Mouse (Mus musculus) thymus, adult 18-20 months (tissue): ENCODE data around the gene Sfswap.
"Not testable (repeated sequence)": the region's sequence is repeated elsewhere in the genome, so short reads cannot be mapped to it uniquely, and the experiment has no call there.

Experiments used
- DNase-seq, 2 experiments: peaks; one replicate each; pipeline ENCODE4 v3.0.0; 2022; ENCODE audit warnings: mixed read lengths in 2 of 2

Gene Sfswap

GRCm38 (mm10) chr5:129586471-129586870 is 85.5 kb downstream of the Sfswap start:
- no peak for DNase-seq

DNA sequence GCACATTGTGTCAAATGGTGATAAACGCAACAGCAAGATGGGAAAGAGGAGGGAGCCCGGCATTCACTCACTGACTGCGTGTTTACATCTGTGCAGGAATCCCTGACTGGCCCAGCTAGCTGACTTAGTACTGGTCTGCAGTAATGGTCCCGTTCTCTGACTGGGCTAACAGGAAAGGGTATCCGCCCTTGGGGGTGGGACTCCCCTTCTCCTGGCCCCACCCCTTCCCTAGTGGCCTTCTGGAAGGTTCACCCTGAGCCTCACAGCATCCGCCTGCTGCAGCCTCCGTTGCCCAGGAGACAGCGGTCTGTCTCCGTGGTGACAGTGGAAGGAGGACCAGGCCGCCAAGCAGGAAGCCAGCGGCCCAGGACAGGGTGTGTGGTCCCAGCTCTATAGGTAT is 89.9 kb downstream of the Sfswap start:
- no peak for DNase-seq

- peak; percentile 46 to 52 for DNase-seq
Measured at GRCm38 (mm10) chr5:129594116-129595114, 93.4 kb downstream of the Sfswap start.

DNA sequence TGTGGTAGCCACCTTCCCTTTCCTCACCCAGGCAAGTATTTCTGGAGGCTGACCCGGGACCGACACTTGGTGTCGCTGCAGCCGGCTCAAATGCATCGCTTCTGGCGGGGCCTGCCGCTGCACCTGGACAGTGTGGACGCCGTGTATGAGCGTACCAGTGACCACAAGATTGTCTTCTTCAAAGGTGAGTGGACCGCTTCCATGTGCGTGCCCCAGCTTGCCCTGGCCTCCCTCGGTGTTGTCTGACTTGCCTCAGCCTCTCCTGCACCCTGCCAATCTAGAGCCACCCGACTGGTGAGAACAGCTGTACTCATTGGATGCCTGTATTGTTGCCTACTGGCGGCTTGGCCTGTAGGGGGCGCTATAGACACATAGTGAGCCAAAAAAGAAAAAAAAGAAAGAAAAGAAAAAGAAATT is 101.1 kb downstream of the Sfswap start:
- DNase-seq = no peak

DNA sequence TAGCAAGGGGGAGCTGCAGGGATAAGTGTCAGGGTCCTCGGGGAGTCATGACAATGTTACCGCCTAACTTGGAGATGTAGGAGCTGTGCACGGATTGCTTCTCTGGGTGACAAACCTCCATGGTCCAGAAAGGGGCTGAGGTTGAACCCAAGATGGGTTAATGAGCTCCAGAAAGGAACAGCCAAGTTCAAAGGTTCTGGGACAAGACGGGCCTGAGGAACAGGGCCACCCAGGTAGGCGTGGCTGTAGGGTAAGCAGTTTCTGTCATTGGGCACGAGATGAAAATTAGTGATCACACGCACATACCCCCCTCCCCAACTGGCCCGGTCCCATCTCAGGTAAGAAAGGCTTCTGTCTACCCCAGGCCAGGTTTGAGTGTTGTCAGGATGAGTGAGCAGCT is 106.5 kb downstream of the Sfswap start:
- no peak for DNase-seq

GRCm38 (mm10) chr5:129611060-129611459 is 110.0 kb downstream of the Sfswap start:
- no peak for DNase-seq

DNA sequence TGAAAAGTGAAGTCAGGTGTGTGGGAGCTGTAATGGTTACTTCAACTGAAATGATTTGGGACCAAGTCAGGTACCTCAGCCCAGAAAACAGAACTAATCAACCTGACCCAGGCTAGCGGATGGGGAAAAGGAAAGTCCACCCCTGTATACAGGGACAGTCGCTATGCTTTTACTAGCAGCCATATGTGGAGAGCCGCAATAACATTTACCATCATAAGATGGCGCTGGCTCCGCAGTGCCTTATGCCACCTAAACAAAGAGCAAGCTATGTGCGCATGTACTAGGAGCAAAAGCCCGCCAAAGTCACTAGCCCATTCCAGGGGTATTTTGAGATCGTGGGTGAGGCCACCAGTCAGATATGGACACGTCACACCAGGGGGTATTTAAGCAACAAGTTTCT is 119.6 kb downstream of the Sfswap start:
- not testable (repeated sequence) for DNase-seq
